Mouse (Mus musculus): Measurements from ENCODE around the gene Lss. TPM values are rescaled to one million over a fixed set of nuclear protein-coding genes. Genes with fewer than 3 reads are reported as not detected.

The Lss gene
- polyA plus RNA-seq, 1 experiment from 2014 or later: 22.3 TPM

- no peak for TF ChIP-seq EP300 (IDR thresholded peaks at IDR 0.05)
- peak; percentile 58 for TF ChIP-seq CTCF (IDR thresholded peaks at IDR 0.05)
- Histone ChIP-seq H3K27me3 (replicated peaks; ENCODE audit: insufficient read depth, low read length) (no peaks in the 10 kb centered on the region), H3K4me1 (ENCODE audit: insufficient read depth, low read depth, low read length) (no peaks in the 10 kb centered on the region), H3K4me3 (ENCODE audit: low read depth, low read length) (no peak overlapping the region), H3K4me2 (replicated peaks; ENCODE audit: low read depth, low read length) (no peak overlapping the region), H3K9ac (replicated peaks; ENCODE audit: low read depth) (no peak overlapping the region), H3K9me3 (ENCODE audit: low read length) (no peaks in the 10 kb centered on the region), H3K36me3 (ENCODE audit: insufficient read depth, low read length) (peaks cover 29% of the 10 kb centered on the region), H3K27ac (ENCODE audit: low read length) (no peak overlapping the region)
- no peak for ATAC-seq
- no peak for DNase-seq (ENCODE audit: low spot score)
- WGBS: 87% methylated on average over 5 of the region's 5 CpGs
Measured at GRCm38 (mm10) chr10:76550458-76550857, 19.1 kb downstream of the Lss start.

GRCm38 (mm10) chr10:76551556-76551955, 20.2 kb downstream of the Lss start:
- TF ChIP-seq EP300 (IDR thresholded peaks at IDR 0.05): no peak
- no peak overlapping the region for H3K4me3 ChIP-seq (ENCODE audit: low read depth, low read length)
- ATAC-seq: no peak
- peaks cover 26% of the 10 kb centered on the region for H3K36me3 ChIP-seq (ENCODE audit: insufficient read depth, low read length)
- no peaks in the 10 kb centered on the region for H3K4me1 ChIP-seq (ENCODE audit: insufficient read depth, low read depth, low read length)
- no peaks in the 10 kb centered on the region for H3K27me3 ChIP-seq (replicated peaks; ENCODE audit: insufficient read depth, low read length)
- no peak for DNase-seq (ENCODE audit: low spot score)
- no peak overlapping the region for H3K4me2 ChIP-seq (replicated peaks; ENCODE audit: low read depth, low read length)
- H3K27ac ChIP-seq (ENCODE audit: low read length): no peak overlapping the region
- H3K9me3 ChIP-seq (ENCODE audit: low read length): no peaks in the 10 kb centered on the region
- 75% methylated on average over 3 of the region's 3 CpGs for WGBS
- H3K9ac ChIP-seq (replicated peaks; ENCODE audit: low read depth): no peak overlapping the region

DNA sequence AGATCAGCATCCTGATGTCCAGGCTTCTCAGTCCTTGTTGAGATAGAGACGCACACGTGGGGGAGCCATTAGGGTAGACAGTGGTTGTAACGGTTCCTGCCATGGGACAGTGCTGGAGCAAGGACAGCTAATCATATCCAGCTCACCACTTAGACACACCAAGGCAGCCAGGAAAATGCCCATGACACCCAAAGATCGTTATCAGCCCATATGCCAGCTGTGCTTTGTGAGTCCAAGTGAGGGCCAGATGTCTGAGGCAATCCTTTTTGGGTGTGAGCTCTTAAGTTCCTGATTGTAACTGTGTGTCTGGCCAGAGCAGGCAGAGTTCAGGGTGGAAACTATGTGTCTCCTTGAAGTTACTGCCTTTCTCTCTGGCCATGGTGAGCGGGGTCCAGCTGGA, 22.7 kb downstream of the Lss start:
- peak; percentile 40; the same call in 1 of the 2 replicates for ATAC-seq
- no peaks in the 10 kb centered on the region for H3K4me1 ChIP-seq (ENCODE audit: insufficient read depth, low read depth, low read length)
- H3K9ac ChIP-seq (replicated peaks; ENCODE audit: low read depth): no peak overlapping the region
- H3K4me2 ChIP-seq (replicated peaks; ENCODE audit: low read depth, low read length): no peak overlapping the region
- no peak for DNase-seq (ENCODE audit: low spot score)
- H3K27me3 ChIP-seq (replicated peaks; ENCODE audit: insufficient read depth, low read length): no peaks in the 10 kb centered on the region
- H3K4me3 ChIP-seq (ENCODE audit: low read depth, low read length): no peak overlapping the region
- H3K36me3 ChIP-seq (ENCODE audit: insufficient read depth, low read length): peaks cover 12% of the 10 kb centered on the region; the same call in 1 of the 2 replicates
- TF ChIP-seq CTCF (IDR thresholded peaks at IDR 0.05) (no peak), EP300 (IDR thresholded peaks at IDR 0.05) (no peak)
- no peak overlapping the region for H3K27ac ChIP-seq (ENCODE audit: low read length)
- WGBS: 81% methylated on average over 5 of the region's 5 CpGs
- H3K9me3 ChIP-seq (ENCODE audit: low read length): no peaks in the 10 kb centered on the region

DNA sequence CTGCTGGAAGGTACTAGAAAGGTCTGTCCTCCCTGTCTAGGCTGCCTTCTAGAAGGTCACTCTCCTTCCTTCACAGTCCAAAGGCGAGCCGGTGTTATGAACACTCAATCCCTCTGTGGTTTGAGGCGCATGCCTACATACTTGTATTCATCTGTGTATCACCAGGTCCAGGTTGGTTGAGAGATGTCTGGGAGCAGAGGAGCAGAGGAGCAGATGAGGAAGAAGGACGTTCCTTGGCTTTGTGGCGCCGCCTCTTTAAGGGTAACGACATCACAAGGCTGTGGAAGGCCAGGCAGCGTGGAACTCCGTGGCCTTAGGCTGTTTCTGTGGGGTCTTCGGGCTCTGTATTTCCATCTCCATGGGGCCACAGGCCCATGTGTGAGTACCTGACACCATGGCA, 30.6 kb downstream of the Lss start, which contains the start of gene Spatc1l:
Spatc1l (plus strand) TSS at position 301 of the 400 bp plus-strand sequence.
- ATAC-seq: no peak
- no peaks in the 10 kb centered on the region for H3K4me1 ChIP-seq (ENCODE audit: insufficient read depth, low read depth, low read length)
- no peak for DNase-seq (ENCODE audit: low spot score)
- no peaks in the 10 kb centered on the region for H3K9me3 ChIP-seq (ENCODE audit: low read length)
- no peaks in the 10 kb centered on the region for H3K27me3 ChIP-seq (replicated peaks; ENCODE audit: insufficient read depth, low read length)
- TF ChIP-seq CTCF (IDR thresholded peaks at IDR 0.05): no peak
- no peak for TF ChIP-seq EP300 (IDR thresholded peaks at IDR 0.05)
- H3K36me3 ChIP-seq (ENCODE audit: insufficient read depth, low read length): no peaks in the 10 kb centered on the region
- no peak within 1 kb of the TSS for H3K9ac ChIP-seq (replicated peaks; ENCODE audit: low read depth)
- no peak within 1 kb of the TSS for H3K4me3 ChIP-seq (ENCODE audit: low read depth, low read length)
- H3K27ac ChIP-seq (ENCODE audit: low read length): no peak within 1 kb of the TSS
- 88% methylated on average over 10 of the region's 10 CpGs for WGBS
- H3K4me2 ChIP-seq (replicated peaks; ENCODE audit: low read depth, low read length): no peak within 1 kb of the TSS

GRCm38 (mm10) chr10:76569996-76570685, 38.8 kb downstream of the Lss start:
- WGBS: 88% methylated on average over 22 of the region's 22 CpGs
- TF ChIP-seq CTCF (IDR thresholded peaks at IDR 0.05) (no peak), EP300 (IDR thresholded peaks at IDR 0.05) (no peak)
- no peak overlapping the region for H3K9ac ChIP-seq (replicated peaks; ENCODE audit: low read depth)
- H3K4me1 ChIP-seq (ENCODE audit: insufficient read depth, low read depth, low read length): no peaks in the 10 kb centered on the region
- no peak overlapping the region for H3K4me3 ChIP-seq (ENCODE audit: low read depth, low read length)
- ATAC-seq: no peak
- DNase-seq (ENCODE audit: low spot score): no peak
- no peaks in the 10 kb centered on the region for H3K27me3 ChIP-seq (replicated peaks; ENCODE audit: insufficient read depth, low read length)
- H3K27ac ChIP-seq (ENCODE audit: low read length): no peak overlapping the region
- H3K36me3 ChIP-seq (ENCODE audit: insufficient read depth, low read length): no peaks in the 10 kb centered on the region
- H3K4me2 ChIP-seq (replicated peaks; ENCODE audit: low read depth, low read length): no peak overlapping the region
- no peaks in the 10 kb centered on the region for H3K9me3 ChIP-seq (ENCODE audit: low read length)

DNA sequence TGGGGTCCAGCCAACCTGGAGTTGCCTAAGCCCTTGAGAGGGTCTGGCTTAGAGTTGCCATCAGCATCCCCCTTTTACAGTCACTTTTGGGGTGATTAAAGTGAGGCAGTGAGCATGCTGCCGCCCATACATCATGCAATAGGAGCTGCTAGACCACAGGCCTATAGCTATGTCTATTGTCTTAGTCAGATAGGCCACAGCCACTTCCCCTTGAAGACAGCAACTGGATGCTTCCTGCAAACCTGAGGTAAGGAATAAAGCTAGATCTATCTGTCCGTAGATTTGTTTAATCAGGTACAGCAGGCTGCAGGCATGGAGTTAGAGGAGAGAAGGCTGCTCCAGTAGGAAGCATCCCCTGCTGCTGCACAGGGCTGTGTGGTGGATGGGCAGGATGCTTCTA, 39.7 kb downstream of the Lss start:
- TF ChIP-seq EP300 (IDR thresholded peaks at IDR 0.05) (no peak), CTCF (IDR thresholded peaks at IDR 0.05) (no peak)
- Histone ChIP-seq H3K27ac (ENCODE audit: low read length) (no peak overlapping the region), H3K9ac (replicated peaks; ENCODE audit: low read depth) (no peak overlapping the region), H3K4me2 (replicated peaks; ENCODE audit: low read depth, low read length) (no peak overlapping the region), H3K36me3 (ENCODE audit: insufficient read depth, low read length) (no peaks in the 10 kb centered on the region), H3K9me3 (ENCODE audit: low read length) (no peaks in the 10 kb centered on the region), H3K4me3 (ENCODE audit: low read depth, low read length) (no peak overlapping the region), H3K4me1 (ENCODE audit: insufficient read depth, low read depth, low read length) (no peaks in the 10 kb centered on the region), H3K27me3 (replicated peaks; ENCODE audit: insufficient read depth, low read length) (no peaks in the 10 kb centered on the region)
- DNase-seq (ENCODE audit: low spot score): no peak
- ATAC-seq: no peak
- 52% methylated on average over 2 of the region's 2 CpGs for WGBS
